Mouse (Mus musculus): ENCODE results near the gene Naa25.

Gene Naa25

DNA sequence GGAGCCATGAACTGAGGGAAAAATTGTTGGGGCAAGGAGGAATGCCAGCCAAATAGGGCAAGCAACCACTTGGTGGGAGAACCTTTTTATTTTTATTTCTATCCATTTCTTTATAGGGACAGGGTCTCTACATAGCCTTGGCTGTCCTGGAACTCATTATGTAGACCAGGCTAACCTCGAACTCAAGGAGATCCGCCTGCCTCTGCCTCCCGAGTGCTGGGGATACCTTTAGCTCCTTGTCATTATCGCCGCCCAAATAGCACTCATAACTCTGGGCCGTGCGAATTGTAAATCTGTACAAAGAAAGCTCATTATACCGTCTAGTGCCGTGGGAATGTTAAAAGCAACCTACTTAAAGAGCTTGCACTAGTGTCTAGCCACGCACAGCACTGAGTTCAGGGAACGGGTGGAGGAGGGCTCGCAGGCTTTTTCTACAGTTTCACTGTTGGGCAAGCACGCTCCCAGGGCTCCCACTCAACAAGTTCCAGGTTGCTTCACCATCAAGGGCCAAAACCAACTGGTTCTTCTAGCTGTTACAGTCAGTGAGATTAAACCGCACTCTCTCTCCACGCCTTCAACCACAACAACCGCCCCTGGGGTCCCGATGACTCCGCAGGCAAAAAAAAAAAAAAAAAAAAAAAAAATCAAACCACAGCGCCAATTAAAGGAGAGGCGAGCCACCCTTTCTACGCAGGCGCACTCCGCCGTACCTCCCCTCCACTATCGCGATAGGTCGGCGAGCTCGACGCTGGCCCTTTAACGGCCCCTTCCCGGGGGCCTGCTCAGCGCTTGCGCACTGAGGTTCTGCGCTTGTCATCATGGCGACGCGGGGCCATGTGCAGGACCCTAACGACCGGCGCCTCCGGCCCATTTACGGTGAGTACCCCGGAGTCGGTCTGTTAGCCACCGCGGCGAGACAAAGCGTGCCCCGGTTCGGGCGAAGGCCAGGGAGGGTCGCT, at the start of gene Naa25:
Naa25 (plus strand) TSS at position 750 of the 959 bp plus-strand sequence.
- peak; percentile 96 to 98 for DNase-seq

DNA sequence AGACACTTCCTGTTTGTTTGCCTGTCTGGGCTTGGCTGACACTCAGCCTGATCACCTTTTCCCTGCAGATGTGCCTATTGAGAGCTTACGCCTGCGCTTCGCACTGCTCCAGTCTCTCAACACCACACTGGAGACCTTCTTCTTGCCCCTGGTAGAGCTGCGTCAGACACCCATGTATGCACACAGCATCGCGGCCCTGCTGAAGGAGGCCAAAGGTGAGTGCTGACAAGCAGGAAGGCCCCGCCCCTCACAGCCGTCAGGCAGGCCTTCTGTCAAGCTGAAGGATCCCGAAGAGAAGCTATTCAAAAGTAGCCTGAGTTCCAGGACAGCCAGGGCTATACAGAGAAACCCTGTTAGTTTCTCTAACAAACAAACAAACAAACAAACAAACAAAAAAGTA, 38.5 kb upstream of the Naa25 start:
- peak; percentile 23 to 44 for DNase-seq

DNA sequence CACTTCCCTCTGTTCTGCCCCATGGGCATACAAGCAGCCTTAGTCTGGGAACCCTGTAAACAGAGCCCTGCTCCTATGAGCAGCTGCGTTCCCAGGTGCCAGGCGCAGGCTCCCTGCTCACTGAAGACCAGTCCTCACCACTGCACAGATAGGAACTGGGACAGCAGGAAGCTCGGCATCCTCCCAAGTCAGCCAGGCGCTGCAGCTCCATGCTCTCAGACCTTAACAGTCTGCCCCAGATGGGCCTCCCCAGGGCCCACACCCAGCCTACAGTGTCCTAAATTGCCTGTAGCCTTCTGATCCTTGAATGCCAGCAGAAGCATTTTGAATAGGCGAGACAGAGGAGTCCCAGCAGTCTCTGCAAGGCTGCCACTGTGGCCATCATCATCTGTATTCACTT, 36.0 kb upstream of the Naa25 start:
- no peak for DNase-seq

DNA sequence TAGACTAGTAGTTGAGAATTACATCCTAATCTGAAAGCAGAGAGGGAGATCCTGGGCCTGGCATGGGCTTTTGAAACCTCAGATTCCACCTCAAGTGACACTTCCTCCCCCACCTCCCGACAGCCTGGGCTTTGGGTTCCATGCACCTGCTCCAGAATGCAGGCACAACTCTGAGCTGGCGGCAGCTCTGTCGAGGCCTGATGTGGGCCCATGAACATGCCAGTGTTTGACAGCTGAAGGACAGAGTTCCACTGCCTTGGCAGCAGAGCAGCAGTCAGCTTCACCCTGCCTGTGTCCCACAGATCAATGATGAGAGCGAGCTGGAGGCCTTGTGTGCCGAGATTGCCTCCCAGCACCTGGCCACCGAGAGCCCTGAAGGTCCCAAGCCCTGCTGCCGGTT, 34.3 kb upstream of the Naa25 start:
- no peak for DNase-seq

DNA sequence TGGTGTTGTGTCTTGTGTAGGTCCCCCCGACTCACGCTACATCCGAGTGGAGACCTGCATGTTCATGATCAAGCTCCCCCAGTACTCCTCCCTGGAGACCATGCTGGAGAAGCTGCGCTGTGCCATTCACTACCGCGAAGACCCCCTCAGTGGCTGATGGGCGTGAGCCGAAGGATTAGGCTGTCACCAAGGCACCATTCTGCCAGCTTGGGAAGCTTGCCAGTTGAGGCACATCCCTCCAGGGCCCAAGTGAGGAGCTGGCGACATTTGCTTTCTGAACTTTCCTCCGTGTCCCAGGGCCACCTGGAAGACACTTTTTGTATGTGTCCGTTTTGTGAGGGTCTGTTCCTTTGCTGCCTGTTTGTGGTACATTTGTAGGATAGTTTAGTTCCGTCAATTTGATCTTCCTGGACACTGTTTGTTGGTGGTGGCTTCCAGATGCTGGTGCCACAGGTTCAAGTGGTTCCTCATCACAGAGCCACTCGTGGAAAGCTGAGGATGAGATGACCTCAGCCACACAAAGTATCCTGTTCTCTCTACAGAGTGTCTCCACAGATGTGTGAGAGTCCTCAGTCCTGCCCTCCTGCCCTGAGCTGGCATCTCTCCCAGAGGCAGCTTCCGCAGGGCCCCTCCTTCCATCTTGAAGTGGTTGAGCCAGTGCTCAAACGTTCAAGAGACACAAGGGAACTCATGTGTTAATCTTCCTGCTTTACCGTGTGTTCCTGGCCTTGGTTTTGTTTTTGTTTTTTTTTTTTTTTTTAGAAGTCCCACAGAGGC, 31.1 kb upstream of the Naa25 start:
- peak in 1 of 2 experiments; percentile 47 for DNase-seq

DNA sequence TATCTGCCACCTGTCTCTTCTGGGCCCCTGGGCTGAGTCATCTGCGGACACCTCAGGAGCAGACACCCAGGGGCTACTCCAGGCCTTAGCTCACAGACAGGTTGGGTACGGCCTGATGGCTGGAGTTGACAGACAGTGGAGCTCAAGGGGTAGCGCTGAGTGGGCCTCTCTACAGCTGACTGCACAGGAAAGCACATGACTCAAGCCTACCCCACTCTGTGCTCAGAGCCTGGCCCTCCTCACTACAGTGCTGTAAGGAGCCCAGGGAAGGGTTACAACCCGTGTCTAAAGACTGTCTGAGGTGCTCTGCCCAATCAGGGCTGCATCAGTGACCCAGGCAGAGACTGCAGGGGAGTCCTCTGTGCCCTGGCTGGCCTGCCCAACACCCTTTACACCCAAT, 30.5 kb upstream of the Naa25 start:
- DNase-seq, result no peak

DNA sequence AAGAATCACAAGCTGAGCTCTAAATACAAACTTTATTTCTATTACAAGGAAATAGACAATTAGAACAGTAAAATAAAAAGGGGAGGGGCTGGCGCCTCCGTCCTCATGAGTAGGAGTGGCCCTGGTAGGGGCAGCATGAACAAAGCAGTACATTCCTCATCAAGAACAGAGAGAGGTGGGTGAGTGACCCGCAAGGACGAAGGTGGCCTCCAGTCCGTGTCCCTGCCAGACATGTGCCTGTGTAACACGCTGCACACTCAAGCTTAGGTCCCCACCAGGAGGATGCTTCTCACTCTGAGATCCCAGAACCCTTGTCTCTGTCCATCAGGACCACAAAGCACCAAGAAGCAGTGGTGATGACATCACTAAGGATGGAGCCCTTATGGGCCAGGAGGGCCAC, 26.0 kb upstream of the Naa25 start:
- DNase-seq, result no peak

DNA sequence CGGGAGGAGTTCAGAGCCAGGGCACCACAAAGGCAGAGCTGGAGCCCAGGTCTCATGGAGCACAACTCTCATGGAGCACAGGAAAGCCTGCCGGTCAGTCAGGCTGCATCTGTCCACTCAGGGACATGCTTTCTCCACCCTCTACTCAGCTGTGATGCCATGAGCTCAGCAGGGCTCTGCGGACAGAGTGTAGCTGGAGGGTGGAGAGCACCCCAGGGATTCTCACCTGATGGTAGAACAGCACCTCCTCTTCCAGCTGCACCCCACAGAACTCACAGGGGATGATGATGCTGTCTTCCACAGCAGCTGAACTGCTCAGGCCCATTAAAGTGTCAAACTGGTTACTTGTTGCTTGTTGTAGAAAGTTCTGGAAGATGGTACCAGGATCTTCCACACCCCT, 22.9 kb upstream of the Naa25 start:
- no peak for DNase-seq

DNA sequence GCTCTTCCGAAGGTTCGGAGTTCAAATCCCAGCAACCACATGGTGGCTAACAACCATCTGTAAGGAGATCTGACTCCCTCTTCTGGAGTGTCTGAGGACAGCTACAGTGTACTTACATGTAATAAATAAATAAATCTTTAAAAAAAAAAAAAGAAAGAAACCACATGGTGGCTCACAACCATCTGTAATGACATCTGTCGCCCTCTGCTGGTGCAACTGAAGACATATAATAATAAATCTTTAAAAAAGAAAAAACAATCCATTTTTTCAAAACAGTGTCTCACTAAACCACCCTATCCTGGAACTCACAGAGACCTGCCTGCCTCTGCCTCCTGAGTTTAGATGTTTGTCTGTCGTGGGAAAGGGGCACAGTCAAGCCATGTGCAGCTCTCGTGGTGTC, 20.8 kb upstream of the Naa25 start:
- peak in 1 of 2 experiments; percentile 76 for DNase-seq

DNA sequence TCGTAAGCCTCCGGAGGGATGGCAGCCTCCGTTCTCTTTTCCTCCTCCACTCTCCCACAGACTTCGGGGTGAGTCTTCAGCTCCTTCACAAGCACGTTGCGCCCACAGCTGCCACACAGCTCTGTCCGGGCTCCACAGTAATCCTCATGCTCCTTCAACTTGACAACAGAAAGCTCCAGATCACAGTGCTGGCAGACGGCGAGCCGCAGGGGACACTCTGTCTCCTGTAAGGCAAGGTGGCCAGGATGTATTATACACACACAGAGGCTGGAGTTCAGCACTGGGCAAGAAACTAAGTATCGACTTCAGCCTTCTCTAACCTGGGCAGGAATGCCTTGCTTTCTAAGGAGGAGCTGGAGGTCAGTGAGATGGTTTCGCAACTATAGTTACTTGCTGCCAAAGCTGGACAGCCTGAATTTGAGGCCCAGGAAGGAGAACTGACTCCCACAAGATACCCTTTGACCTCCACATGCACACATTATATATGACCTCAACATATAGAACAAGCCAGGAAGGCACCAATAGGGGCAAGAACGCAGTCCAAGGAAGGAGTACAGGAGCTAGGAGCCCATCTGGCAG, 19.0 kb upstream of the Naa25 start:
- no peak for DNase-seq

DNA sequence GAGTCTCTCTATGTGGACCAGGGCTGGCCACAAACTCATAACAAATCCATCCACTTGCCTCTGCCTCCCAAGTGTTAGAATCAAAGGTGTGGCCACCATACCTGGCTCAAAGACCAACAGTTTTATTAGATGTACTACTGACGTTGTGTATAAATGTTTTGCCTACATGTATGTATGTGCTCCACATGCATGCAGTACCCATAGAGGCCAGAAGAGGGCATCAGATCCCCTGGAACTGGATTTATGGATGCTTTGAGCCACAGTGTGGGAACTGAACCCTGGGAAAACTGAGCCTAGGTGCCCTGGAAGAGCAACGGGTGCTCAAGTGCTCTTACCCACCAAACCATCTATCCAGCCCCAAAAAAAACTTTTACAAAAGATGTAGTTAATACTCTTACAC, 17.0 kb upstream of the Naa25 start:
- DNase-seq, result peak in 1 of 2 experiments; percentile 33

DNA sequence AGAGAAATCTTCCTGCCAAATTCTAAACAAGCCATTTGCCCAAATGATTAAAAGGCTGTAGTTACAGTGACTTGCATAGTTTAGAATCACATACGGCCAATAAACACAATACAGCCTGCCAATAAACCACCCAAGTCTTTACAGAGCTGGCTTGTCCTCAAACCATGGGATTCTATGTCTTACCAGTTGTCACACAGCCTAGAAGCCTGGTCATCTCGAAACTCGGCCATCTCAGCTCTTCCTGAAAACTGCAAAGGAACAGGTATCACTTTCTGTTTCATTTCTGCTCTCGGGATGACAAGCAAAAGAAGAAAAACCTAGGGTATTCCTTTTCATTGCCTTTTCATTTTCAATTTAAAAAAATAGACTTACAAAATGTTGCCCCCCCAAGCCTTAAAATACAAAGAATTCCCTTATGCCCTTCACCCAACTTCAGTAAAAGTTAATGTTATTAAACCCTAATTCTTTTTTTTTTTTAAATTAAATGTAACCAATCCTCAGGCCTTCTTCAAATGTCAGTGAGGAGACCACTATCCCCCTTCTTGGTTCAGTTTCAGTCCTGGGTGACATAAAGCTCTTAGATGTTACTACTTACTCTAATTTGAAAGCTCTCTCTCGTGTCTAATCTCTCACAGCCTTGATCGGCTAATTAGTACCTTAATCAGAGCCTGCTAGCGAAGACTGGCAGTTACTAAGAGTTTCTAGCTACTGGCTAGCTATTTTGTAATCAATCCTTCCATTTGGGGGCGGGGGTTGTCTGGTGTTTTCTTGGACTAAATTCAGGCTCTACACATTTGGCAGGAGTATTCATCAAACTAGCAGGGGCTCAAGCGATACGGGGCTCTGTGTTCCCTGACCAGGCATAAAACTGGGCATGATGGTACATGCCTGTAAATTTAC, 13.6 kb upstream of the Naa25 start:
- peak; percentile 24 to 29 for DNase-seq

DNA sequence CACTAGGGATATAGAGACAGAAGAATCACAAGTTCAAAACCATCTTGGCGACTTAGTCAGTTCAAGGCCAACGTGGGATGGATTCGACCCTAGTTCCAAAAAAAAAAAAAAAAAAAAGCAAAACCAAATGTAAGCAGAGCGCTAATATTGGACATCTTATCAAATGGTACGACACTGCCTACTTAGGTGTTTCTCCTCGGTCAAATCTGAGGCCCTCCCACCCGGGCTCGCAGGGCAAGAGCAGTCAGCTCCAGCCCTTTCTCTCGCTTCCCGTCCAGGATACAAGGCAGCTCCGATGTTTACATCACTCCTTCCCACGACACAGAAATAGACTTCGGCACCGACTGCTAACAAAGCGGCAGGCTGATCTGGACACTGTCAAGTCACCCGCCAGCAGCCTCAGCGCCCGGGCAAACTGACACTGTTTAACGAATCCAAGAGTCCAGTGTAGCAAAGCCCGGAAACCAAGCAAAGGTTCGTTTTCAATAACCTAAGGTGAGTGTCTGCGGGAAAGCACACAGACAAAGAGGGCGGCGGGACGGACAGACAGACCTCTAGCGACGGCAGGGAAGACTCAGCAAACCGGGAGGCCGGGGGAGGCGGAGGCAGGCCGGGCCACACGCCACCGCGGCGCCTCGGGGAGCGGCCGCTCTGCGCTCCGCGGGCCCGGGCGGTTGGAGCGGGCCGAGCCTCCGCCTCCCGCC, 12.8 kb upstream of the Naa25 start:
- peak in 1 of 2 experiments; percentile 59 for DNase-seq

DNA sequence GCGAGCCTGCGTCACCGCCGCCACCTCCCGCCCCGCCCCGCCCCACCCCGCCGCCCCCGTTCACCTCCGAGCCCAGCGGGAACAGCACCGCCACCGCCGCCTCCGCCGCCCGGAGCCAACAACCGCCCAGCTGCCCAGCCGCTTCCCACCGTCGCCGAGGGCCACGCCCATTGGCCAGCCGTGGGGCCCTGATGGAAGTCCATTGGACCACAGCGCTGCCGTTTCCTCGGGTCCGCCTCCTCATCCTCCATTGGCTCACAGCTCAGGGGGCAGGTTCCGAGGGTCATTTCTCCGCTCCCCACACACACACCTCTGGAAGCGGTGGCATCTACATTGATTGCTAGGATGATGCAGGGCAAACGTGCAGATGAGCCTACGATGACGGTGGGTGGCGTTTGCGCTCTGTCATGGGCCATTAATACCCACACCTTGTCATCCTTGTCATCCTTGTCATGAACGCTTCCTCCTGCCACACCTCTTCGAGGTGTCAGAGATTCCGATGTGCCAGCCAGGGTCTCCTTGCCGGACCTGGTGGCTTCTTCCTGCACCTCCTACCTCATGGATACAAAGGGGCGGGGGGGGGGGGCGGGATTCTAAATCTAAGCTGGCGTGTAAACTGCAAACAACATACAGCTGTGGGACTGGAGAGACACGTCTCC, 12.1 kb upstream of the Naa25 start, which contains the start of gene Trafd1:
Trafd1 (minus strand) TSS at position 172 of the 659 bp plus-strand sequence.
- peak; percentile 98 for DNase-seq

DNA sequence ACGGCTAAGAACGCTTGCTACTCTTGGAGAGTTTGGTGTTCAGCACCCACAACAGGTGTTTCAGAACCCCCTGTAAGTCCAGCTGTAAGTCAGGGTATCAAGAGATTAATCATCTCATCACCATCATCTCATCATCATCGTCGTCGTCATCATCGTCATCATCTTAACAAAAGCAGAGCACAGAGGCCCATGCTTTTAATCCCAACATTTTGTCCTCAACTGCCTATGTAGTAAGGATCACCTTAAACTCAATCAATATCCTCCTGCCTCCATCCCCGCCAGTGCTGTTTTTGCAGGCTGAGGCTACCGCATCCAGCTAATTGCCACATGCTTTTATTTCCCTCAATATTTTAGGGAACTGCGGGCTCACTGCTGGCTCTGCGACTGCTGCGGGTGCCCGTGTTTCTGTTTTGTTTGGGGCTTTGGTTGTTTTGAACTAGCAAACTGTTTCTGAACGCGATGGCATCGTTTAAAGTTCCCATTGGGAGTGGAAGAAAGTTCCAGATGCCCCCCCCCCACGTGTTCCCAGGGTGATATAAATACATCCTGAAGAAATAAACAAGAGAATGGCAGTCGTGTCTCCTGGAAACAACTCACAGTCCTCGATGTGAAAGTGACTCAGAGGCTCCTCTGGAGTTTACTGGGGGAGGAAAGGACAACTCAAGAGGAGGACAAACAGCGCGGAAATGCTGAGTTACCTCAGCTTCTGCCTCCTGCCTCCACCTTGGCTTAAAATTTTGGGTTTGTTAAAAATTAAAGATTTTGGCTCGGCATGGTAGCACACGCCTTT, 11.4 kb upstream of the Naa25 start:
- DNase-seq, result no peak

DNA sequence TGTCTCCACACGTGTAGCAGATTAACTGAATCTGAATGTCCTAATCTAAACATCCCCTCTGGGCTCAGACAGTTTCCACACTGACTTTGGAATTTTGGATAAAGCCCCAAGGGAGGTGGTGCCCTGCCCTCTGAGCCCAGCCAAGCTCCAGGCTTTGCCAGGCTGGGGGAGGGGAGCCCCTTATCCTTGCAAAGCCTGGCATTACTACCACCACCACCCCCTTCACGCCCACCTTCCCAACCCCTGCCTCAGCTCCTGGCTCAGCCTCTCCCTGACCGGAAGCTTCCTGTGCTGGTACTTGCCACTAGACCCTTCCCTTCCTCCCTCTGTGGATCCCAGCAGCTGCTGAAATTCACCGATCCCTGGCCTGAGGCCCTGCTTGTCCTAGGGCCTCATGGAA, 10.6 kb upstream of the Naa25 start:
- DNase-seq, result no peak

DNA sequence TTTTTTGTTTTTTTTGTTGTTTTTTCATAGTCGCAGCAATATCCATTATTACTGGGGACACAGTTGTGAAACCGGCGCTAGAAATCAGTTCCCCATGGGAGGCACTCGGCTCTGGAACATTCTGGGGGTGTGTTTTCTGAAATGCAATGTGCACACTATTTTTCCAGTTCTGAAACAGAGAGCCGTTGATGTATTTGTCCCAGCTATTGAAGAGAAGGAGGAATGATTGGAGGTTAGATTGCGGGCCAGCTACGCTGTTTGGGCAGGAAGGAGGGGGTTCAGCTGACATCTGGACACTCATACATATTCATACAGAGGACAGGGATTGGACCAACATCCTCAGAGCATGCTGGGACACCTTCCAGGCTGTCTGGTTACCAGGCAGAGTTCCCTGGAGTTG, 8.6 kb upstream of the Naa25 start:
- no peak for DNase-seq

DNA sequence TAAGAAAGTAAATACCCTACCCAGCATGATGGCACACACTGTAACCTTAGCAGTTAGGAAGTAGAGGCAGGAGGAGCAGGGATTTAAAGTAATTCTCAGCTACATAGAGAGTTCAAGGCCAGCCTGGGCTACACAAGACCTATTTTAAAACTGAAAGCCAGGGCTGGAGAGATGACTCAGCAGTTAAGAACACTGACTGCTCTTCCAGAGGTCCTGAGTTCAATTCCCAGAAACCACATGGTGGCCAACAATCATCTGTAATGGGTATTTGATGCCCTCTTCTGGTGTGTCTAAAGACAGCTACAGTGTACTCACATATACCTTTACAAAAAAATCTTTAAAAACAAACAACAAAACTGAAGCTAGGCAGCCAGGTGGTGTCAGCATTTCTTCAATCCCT, 8.0 kb upstream of the Naa25 start:
- DNase-seq, result no peak

DNA sequence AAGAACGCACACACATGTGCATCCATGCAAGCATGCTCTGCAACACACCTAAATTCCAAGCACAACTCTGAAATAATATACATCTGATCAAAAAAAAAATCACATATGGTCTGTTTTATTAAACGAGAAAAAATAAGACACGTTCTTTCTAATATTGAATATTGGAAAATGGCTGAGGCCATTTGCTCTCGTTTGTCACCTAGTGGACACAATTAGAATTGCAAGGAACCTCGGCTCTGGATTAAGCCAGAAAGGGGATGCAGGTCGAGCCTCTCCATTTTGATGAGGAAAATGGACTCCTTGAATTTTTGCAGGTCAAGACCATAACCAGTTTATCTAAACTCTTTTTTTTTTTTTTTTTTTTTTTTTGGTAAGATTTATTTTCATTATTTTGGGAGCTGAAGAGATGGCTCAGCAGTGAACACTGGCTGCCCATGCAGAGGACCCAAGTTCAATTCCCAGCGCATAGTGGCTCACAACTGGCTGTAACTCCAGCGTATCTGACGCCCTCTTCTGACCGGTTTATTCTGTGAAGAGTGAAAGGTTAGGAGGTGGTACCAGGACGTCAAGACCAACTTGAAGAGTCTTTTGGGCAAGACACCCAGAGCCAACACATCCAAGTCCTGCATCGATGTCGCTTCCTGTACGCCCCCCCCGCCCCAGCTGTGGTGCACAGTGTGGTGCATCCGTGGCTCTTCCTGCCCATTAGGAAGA, 4.9 kb upstream of the Naa25 start:
- peak; percentile 45 to 66 for DNase-seq

DNA sequence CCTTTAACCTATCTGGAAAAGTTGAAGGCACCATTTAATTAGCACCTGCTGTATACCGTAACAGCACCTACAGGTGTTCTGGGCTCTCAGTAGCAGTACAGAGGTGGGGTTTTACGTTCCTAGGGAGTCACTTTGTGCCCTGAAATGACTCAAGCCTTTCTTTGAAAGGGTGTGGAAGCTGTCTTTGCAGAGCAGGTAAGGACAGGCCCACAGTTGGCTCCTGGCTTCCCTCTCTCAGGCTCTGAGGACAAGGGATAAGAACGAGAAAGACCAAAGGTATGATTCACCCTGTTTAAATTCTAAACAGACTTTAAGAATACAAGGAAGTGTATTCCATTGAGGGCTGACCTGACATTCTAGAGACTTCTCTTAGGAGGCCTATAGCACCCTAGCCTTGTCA, 4.3 kb upstream of the Naa25 start:
- DNase-seq, result no peak
